ENCODE assay signal across 9 mouse cellular contexts in genomic region chr11:30265666-30266065, GRCm38 (mm10). TPM values are rescaled to one million over a fixed set of nuclear protein-coding genes. Genes with fewer than 3 reads are reported as not detected.
DNase-seq lines count a peak whose midpoint lies in the region; ATAC-seq lines count a peak whose summit lies in the region.
"Had no signal": no experiment of that assay in that cellular context is flagged by ENCODE, and none has a peak within 500 bp of the region (broad histone marks: within the 10 kb centered on the region; RNA-seq: fewer than 3 reads in every experiment).

No protein-coding gene starts in this region.

- ATAC-seq in liver, embryonic 11.5 days (replicated peaks; ENCODE audit: low FRiP score) = no peak
- no peak for ATAC-seq in liver, embryonic 12.5 days
- no peak for ATAC-seq in forebrain, embryonic 11.5 days (replicated peaks; ENCODE audit: low FRiP score)
- ATAC-seq in intestine, embryonic 15.5 days = no peak
- ATAC-seq in neural tube, embryonic 14.5 days (ENCODE audit: low read depth) = no peak

- peak overlapping the region; percentile 37; the same call in 1 of the 2 replicates for H3K4me2 ChIP-seq in liver, embryonic 11.5 days
- no peak overlapping the region for H3K4me2 ChIP-seq in liver, embryonic 12.5 days
- H3K4me2 ChIP-seq in forebrain, embryonic 11.5 days (ENCODE audit: low read depth, low read length, severe bottlenecking) = peak overlapping the region; percentile 29
- H3K4me2 ChIP-seq in intestine, embryonic 15.5 days (replicated peaks) = peak overlapping the region; percentile 51
- peak overlapping the region; percentile 84 for H3K4me2 ChIP-seq in neural tube, embryonic 14.5 days (ENCODE audit: low read depth, low read length)

- WGBS in liver, embryonic 11.5 days = 84% methylated on average over 2 of the region's 2 CpGs
- 71% methylated on average over 2 of the region's 2 CpGs for WGBS in liver, embryonic 12.5 days (ENCODE audit: insufficient replicate concordance)
- 84% methylated on average over 2 of the region's 2 CpGs for WGBS in forebrain, embryonic 11.5 days
- 71% methylated on average over 2 of the region's 2 CpGs for WGBS in intestine, embryonic 15.5 days
- WGBS in neural tube, embryonic 14.5 days = 80% methylated on average over 2 of the region's 2 CpGs

- H3K27me3 ChIP-seq in liver, embryonic 11.5 days (replicated peaks; ENCODE audit: control insufficient read depth, insufficient read depth, low read length) = peaks cover 33% of the 10 kb centered on the region
- H3K27me3 ChIP-seq in liver, embryonic 12.5 days (replicated peaks) = peaks cover 44% of the 10 kb centered on the region
- peaks cover 6% of the 10 kb centered on the region for H3K27me3 ChIP-seq in forebrain, embryonic 11.5 days (ENCODE audit: control insufficient read depth, insufficient read depth, low read length)
- H3K27me3 ChIP-seq in intestine, embryonic 15.5 days (replicated peaks) = peaks cover 9% of the 10 kb centered on the region
- no peaks in the 10 kb centered on the region; the same call in 1 of the 2 replicates for H3K27me3 ChIP-seq in neural tube, embryonic 14.5 days (ENCODE audit: control insufficient read depth, insufficient read depth, low read length)

- peaks cover 2% of the 10 kb centered on the region for H3K4me1 ChIP-seq in liver, embryonic 11.5 days (replicated peaks; ENCODE audit: control insufficient read depth, insufficient read depth, low read length)
- H3K4me1 ChIP-seq in liver, embryonic 12.5 days = peaks cover 18% of the 10 kb centered on the region; the same call in 1 of the 2 replicates
- no peaks in the 10 kb centered on the region for H3K4me1 ChIP-seq in forebrain, embryonic 11.5 days (replicated peaks; ENCODE audit: control insufficient read depth, insufficient read depth, low read length)
- H3K4me1 ChIP-seq in intestine, embryonic 15.5 days (replicated peaks) = 0 out of 2 replicates have a peak, but pooled peaks cover 13% of the 10 kb centered on the region
- H3K4me1 ChIP-seq in neural tube, embryonic 14.5 days (ENCODE audit: control insufficient read depth, insufficient read depth, low read length) = peaks cover 8% of the 10 kb centered on the region; the same call in 1 of the 2 replicates

- no peak for DNase-seq in liver, embryonic 11.5 days (ENCODE audit: low spot score)
- DNase-seq in forebrain, embryonic 11.5 days (ENCODE audit: low spot score) = no peak
- DNase-seq in retina, embryonic 14.5 days (ENCODE audit: low spot score) = no peak
- DNase-seq in urinary bladder, postnatal 25 days (ENCODE audit: low spot score) = no peak
- DNase-seq in urinary bladder, adult 2 months (ENCODE audit: low spot score) = no peak
- DNase-seq: retina, postnatal 1 day had no signal

- no peaks in the 10 kb centered on the region for H3K36me3 ChIP-seq in liver, embryonic 11.5 days (ENCODE audit: control insufficient read depth, insufficient read depth, low read length)
- no peaks in the 10 kb centered on the region for H3K36me3 ChIP-seq in liver, embryonic 12.5 days
- no peaks in the 10 kb centered on the region for H3K36me3 ChIP-seq in forebrain, embryonic 11.5 days (ENCODE audit: control insufficient read depth, insufficient read depth, low read length)
- no peaks in the 10 kb centered on the region for H3K36me3 ChIP-seq in intestine, embryonic 15.5 days
- no peaks in the 10 kb centered on the region for H3K36me3 ChIP-seq in neural tube, embryonic 14.5 days (ENCODE audit: control insufficient read depth, insufficient read depth, low read length)

- H3K9me3 ChIP-seq in liver, embryonic 11.5 days (ENCODE audit: control insufficient read depth, low read length) = no peaks in the 10 kb centered on the region
- no peaks in the 10 kb centered on the region for H3K9me3 ChIP-seq in liver, embryonic 12.5 days (replicated peaks)
- H3K9me3 ChIP-seq in forebrain, embryonic 11.5 days (ENCODE audit: control insufficient read depth, low read length) = no peaks in the 10 kb centered on the region
- H3K9me3 ChIP-seq in intestine, embryonic 15.5 days = no peaks in the 10 kb centered on the region
- H3K9me3 ChIP-seq in neural tube, embryonic 14.5 days (ENCODE audit: control insufficient read depth, low read length) = no peaks in the 10 kb centered on the region

- H3K4me3 ChIP-seq in liver, embryonic 11.5 days (ENCODE audit: low read depth, low read length) = no peak overlapping the region
- H3K4me3 ChIP-seq in liver, embryonic 12.5 days = no peak overlapping the region
- H3K4me3 ChIP-seq in forebrain, embryonic 11.5 days (ENCODE audit: low read depth, low read length) = peak overlapping the region; percentile 14
- H3K4me3 ChIP-seq in intestine, embryonic 15.5 days (replicated peaks) = peak overlapping the region; percentile 18
- peak overlapping the region; percentile 100 for H3K4me3 ChIP-seq in neural tube, embryonic 14.5 days (ENCODE audit: low read depth, low read length)

- no peak overlapping the region for H3K9ac ChIP-seq in liver, embryonic 11.5 days (ENCODE audit: low read depth, low read length)
- no peak overlapping the region for H3K9ac ChIP-seq in liver, embryonic 12.5 days
- H3K9ac ChIP-seq in forebrain, embryonic 11.5 days (ENCODE audit: low read length) = no peak overlapping the region
- no peak overlapping the region for H3K9ac ChIP-seq in intestine, embryonic 15.5 days
- peak overlapping the region; percentile 46; the same call in 1 of the 2 replicates for H3K9ac ChIP-seq in neural tube, embryonic 14.5 days (replicated peaks; ENCODE audit: low read depth, low read length)

- H3K27ac ChIP-seq in liver, embryonic 11.5 days (ENCODE audit: low read depth, low read length) = no peak overlapping the region
- H3K27ac ChIP-seq in liver, embryonic 12.5 days = no peak overlapping the region
- no peak overlapping the region for H3K27ac ChIP-seq in forebrain, embryonic 11.5 days (ENCODE audit: low read depth, low read length)
- no peak overlapping the region for H3K27ac ChIP-seq in intestine, embryonic 15.5 days
- no peak overlapping the region for H3K27ac ChIP-seq in neural tube, embryonic 14.5 days (ENCODE audit: low read depth, low read length)

RNA-seq across cellular contexts. Expression of gene Sptbn1, which starts 2.3 kb away (rescaled TPM):
- polyA plus RNA-seq in liver, embryonic 11.5 days (2014; fragmentation: Nextera tagmentation; extraction: Ambion mirVana) = 43.7 and 45.8 TPM in 2 replicates
- 24.2 and 24.4 TPM in 2 replicates for polyA plus RNA-seq in liver, embryonic 12.5 days (2016; fragmentation: Nextera tagmentation; extraction: Ambion mirVana)
- 74.8 and 77.2 TPM in 2 replicates for polyA plus RNA-seq in forebrain, embryonic 11.5 days (2014; fragmentation: Nextera tagmentation; extraction: Ambion mirVana)
- polyA plus RNA-seq in intestine, embryonic 15.5 days (2015; fragmentation: Nextera tagmentation; extraction: Ambion mirVana) = 117 and 118 TPM in 2 replicates
- 201 and 261 TPM in 2 replicates for polyA plus RNA-seq in neural tube, embryonic 14.5 days (2014; fragmentation: Nextera tagmentation; extraction: Ambion mirVana)
- polyA plus RNA-seq in urinary bladder, adult 2 months (2012; rRNA removed) = 174 and 223 TPM in 2 replicates

Comparison
In these comparisons a context has a peak if more than half of its experiments do, and no peak if none do; other contexts are left out.
1. H3K4me3 ChIP-seq: peak in forebrain, embryonic 11.5 days (single experiment), intestine, embryonic 15.5 days (single experiment) and neural tube, embryonic 14.5 days (single experiment); none in liver, embryonic 11.5 days (single experiment) and liver, embryonic 12.5 days (single experiment).